Mouse (Mus musculus) testis, adult 2 months (tissue): ENCODE measurements around the gene Evi5l. TPM values are rescaled to one million over a fixed set of nuclear protein-coding genes. Genes with fewer than 3 reads are reported as not detected.
"Not testable (repeated sequence)": the region's sequence is repeated elsewhere in the genome, so short reads cannot be mapped to it uniquely, and the experiment has no call there.

ENCODE experiments used
- H3K27ac ChIP-seq: fragments of 200-500 bp; 2 replicates; pipeline ENCODE4 v1.5.1; 2012; ENCODE audit warnings: low read depth, low read length; ENCODE audit not compliant: control insufficient read depth, insufficient read depth
- H3K27me3 ChIP-seq: fragments of 200-500 bp; 2 replicates; pipeline ENCODE4 v1.6.1; 2012; ENCODE audit warnings: mild to moderate bottlenecking, low read length, moderate library complexity; ENCODE audit not compliant: control insufficient read depth, insufficient read depth
- H3K36me3 ChIP-seq: fragments of 200-500 bp; 2 replicates; pipeline ENCODE4 v1.6.1; 2012; ENCODE audit warnings: mild to moderate bottlenecking, low read length; ENCODE audit not compliant: control insufficient read depth, insufficient read depth
- H3K4me1 ChIP-seq: fragments of 200-500 bp; 2 replicates; pipeline ENCODE4 v1.6.1; 2012; ENCODE audit warnings: low read length; ENCODE audit not compliant: control insufficient read depth, insufficient read depth
- H3K4me3 ChIP-seq: fragments of 200-500 bp; 2 replicates; pipeline ENCODE4 v1.5.1; 2012; ENCODE audit warnings: low read depth, mild to moderate bottlenecking, low read length, moderate library complexity, mixed read lengths; ENCODE audit not compliant: control insufficient read depth
- CTCF ChIP-seq: fragments of 200-500 bp; IDR thresholded peaks from 2 replicates; pipeline ENCODE4 v1.5.1; 2012; ENCODE audit warnings: low read depth, mild to moderate bottlenecking, inconsistent platforms, low read length, moderate library complexity; ENCODE audit not compliant: control insufficient read depth, insufficient read depth, insufficient replicate concordance
- POLR2A ChIP-seq: fragments of 200-500 bp; IDR thresholded peaks from 2 replicates; pipeline ENCODE4 v1.6.1; 2012; ENCODE audit warnings: low read depth, mild to moderate bottlenecking, inconsistent platforms, low read length, moderate library complexity; ENCODE audit not compliant: control insufficient read depth
- polyA plus RNA-seq: library from polyadenylated mRNA; depleted of rRNA; stranded (reverse); fragments of >200 nt; gene quantifications from 2 replicates; pipeline ENCODE4 v1.2.3, GENCODE M21; 2012

Evi5l gene
- polyA plus RNA-seq, 1 experiment: 181 TPM

DNA sequence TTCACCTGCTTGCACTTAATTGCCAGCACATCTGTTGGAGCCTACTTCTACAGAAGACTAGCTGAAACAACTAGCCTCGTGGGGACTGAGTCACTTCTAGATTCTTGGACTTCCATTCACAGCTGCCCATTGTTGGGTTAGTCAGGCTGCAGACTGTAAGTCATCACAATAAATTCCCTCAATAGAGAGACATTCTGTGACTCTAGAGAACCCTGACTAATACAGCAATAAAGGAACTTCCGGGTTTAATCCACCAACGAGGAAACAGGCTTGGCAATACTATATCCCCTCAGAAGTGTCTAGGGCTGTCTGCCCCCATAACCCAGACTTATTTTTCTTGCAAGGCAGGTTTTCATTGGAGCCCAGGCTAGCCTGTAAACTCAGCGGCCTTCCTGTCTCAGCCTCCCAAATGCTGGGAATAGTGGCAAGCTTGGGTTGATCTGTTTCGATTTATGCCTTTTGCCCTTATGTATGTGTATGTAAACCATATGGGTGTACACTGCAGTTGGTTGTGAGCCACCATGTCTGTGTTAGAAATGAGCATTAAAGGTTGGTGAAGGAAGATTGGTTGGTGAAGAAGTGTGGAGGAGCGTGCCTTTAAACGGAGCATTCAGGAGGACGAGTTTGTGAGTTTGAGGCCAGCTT, 85.9 kb downstream of the Evi5l start:
- peaks cover 19% of the 10 kb centered on the region for H3K4me1 ChIP-seq

DNA sequence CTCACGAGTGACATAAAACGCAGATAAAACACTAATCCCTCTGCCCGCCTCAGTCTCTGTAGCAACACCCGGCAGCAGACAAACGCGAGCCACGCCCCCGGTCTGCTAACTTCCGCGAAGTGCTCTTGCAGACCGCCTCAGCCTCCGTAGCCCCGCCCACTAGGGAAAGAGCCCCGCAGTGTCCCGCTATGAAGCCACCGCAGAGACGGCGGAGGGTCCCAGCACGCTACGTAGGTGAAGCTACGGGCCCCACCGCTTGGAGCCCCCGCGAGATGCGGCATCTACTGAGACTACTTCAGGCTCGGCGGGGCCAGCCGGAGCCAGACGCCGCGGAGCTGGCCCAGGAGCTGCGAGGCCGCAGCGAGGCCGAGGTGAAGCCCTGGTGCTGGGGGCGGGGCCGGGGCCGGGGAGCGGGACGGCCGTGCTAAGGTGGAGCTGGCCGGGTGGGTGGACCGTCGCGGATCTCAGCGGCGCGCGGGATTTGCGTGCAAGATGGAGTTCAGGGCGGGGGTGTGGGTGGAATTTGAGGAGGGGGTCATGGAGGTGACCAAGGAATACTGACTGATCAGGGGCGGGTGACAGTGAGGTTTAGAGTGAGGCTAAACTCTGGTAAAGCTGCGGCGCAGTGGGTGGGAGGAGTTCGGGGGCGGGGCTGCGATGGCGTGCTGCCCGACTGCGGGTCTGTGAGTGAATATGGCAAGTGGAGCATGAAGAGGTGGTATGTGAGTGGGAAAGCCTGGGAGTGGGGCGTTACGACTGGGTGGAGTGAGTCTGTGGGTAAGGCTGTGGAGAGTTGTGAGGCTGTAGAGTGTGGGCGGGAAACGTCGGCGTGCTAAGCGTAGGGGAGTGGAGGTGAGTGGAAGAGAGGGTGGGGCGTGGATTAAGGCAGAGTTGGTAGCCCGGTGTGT, 86.8 kb downstream of the Evi5l start, which contains the start of gene Snapc2:
Gene Snapc2 (plus strand): TSS at position 147 of the 908 bp plus-strand sequence.
- Histone ChIP-seq H3K36me3 (no peaks in the 10 kb centered on the region), H3K4me1 (peaks cover 20% of the 10 kb centered on the region), H3K27ac (peak within 1 kb of the TSS; percentile 84), H3K27me3 (no peaks in the 10 kb centered on the region), H3K4me3 (peak within 1 kb of the TSS; percentile 91)
- TF ChIP-seq POLR2A: peak; percentile 74
- no peak for TF ChIP-seq CTCF

More for the DNA sequence above, 85.9 kb downstream of the Evi5l start:
- H3K27me3 ChIP-seq: no peaks in the 10 kb centered on the region
- H3K36me3 ChIP-seq: no peaks in the 10 kb centered on the region
- H3K27ac ChIP-seq: no peak overlapping the region
- TF ChIP-seq POLR2A (no peak), CTCF (no peak)
- peak overlapping the region; percentile 91 for H3K4me3 ChIP-seq

DNA sequence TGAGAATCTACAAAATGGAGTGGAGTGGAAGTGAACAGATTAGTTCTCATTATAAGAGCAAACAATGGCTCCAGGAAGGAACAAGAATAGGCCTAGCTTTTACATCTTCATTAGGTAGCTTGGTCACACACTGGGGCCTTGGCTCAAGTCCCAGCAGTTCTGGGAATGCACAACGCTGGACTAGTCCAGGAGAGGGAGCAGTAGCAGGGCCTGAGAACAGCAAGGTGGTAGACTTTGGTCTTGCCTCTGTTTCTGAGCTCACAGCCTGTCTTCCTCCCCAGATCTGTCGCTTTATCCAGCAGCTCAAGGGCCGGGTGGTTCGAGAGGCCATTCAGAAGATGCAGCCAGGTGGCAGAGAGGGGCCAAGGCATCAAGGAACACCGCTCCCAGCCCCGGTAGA, 87.6 kb downstream of the Evi5l start:
- TF ChIP-seq POLR2A (no peak), CTCF (peak; percentile 34; the same call in 1 of the 2 replicates)
- H3K4me1 ChIP-seq: peaks cover 25% of the 10 kb centered on the region
- H3K27ac ChIP-seq: no peak overlapping the region
- no peaks in the 10 kb centered on the region for H3K27me3 ChIP-seq
- H3K4me3 ChIP-seq: no peak overlapping the region
- no peaks in the 10 kb centered on the region for H3K36me3 ChIP-seq

DNA sequence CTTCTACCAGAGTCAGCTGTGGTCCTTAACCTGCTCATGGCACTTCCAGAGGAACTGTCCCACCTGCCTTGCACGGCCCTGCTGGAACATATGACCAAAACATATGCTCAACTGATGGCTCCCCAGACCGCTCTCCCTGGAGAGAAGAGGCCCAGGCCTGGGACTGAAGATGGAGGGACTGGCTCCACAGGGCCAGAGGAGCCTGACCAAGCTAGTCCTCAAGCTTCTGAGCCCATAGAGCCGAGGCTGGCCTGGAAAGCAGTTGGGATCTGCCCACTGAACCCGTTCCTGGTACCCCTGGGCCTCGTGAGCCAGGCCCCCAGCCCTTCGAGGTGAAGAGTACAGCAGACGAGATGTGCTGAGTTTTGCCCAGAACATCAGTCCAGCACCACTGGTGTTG, 89.1 kb downstream of the Evi5l start:
- not testable (repeated sequence) for H3K27me3 ChIP-seq, H3K36me3 ChIP-seq
- peaks cover 18% of the 10 kb centered on the region for H3K4me1 ChIP-seq

DNA sequence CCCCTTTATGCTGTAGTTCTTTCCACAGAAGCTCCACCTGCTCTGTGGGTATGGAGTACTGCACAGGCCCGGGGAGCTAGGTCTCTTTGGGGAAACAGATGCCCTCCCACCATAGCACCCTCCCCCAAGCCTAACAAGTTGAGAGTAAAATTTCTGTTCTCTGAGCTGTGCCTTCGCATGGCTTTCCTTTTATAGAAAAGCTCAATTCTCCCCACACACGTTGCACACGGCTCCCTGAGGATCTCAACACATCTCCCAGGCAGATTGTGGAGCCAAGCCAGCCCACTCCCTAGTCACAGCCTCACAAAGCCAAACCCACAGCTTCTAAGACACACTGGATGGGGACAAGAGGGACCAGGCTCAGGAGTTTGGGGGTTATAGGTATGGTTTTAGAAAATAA, 90.5 kb downstream of the Evi5l start:
- H3K27me3 ChIP-seq: no peaks in the 10 kb centered on the region
- no peaks in the 10 kb centered on the region for H3K36me3 ChIP-seq
- H3K27ac ChIP-seq: no peak overlapping the region
- peaks cover 16% of the 10 kb centered on the region for H3K4me1 ChIP-seq
- TF ChIP-seq POLR2A: no peak
- no peak for TF ChIP-seq CTCF
- no peak overlapping the region for H3K4me3 ChIP-seq

More for the DNA sequence above, 89.1 kb downstream of the Evi5l start:
- H3K27ac ChIP-seq, H3K4me3 ChIP-seq: not testable (repeated sequence)

DNA sequence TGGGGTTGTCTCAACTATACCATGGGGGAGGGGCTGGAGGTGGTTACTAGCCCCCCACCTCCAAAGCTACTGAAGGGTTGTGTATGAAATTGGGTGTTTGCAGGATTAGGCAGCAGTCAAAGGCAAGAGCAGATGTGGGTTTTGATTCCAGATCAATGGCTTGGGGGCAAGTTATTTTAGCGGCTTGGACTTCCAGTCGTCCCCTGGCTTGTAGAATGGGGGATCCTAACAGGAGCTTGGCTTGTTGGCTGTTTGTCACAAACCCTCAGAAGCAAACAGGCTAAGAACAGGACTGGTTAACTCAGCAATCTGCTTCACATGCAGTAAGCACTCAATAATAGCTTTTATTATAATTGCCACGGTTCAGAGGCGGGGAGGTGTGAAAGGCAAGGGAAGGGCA, 91.0 kb downstream of the Evi5l start:
- H3K4me1 ChIP-seq: peaks cover 16% of the 10 kb centered on the region
- H3K27ac ChIP-seq: no peak overlapping the region
- TF ChIP-seq CTCF (no peak), POLR2A (no peak)
- H3K27me3 ChIP-seq: no peaks in the 10 kb centered on the region
- no peak overlapping the region for H3K4me3 ChIP-seq
- no peaks in the 10 kb centered on the region for H3K36me3 ChIP-seq

DNA sequence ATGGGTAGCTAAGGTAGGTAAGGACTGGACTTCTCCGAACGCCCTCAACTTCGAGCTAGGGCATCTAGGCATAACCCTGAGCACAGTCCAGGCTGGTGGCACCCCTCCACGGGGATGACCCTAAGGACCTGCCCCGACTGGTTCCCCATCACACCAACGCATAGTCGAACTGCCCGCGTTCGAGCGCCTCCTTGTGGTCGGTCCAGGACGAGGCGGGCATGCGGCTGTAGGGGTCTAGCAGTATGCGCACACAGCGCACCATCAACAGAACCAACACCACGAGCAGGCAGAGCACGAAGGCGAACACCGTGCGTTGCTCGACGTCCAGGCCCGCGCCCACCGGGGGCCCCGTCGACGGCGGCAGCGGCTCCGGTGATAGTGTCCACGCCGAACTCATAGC, 91.9 kb downstream of the Evi5l start:
- Histone ChIP-seq H3K27ac (peak overlapping the region; percentile 70; the same call in 1 of the 2 replicates), H3K36me3 (no peaks in the 10 kb centered on the region), H3K27me3 (no peaks in the 10 kb centered on the region), H3K4me3 (peak overlapping the region; percentile 91), H3K4me1 (peaks cover 16% of the 10 kb centered on the region)
- TF ChIP-seq POLR2A (no peak), CTCF (peak; percentile 75; the same call in 1 of the 2 replicates)

DNA sequence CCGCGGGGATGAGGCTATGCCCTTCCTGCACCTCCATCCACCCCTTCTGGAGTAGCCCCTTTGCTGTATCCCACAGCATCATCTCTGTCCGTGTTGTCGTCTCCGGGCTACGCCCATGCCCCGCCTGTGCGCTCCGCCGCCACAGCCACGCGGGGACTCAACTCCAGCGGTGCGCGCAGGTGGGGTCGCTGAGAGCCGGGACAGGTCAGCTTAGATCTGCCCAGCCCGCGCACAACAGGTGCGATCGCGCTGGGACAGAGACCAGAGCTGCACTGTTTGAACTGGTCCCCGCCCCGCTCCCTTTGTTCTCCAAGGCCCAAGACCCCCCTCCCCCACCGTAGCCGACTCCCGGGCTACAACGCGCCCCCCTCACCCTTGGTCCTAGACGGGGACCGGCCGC, 92.3 kb downstream of the Evi5l start:
- H3K4me1 ChIP-seq: peaks cover 13% of the 10 kb centered on the region
- peak overlapping the region; percentile 70; the same call in 1 of the 2 replicates for H3K27ac ChIP-seq
- no peaks in the 10 kb centered on the region for H3K36me3 ChIP-seq
- peak overlapping the region; percentile 91 for H3K4me3 ChIP-seq
- no peak for TF ChIP-seq CTCF
- no peaks in the 10 kb centered on the region for H3K27me3 ChIP-seq
